Mouse (Mus musculus) urinary bladder, postnatal 4 days (tissue): ENCODE measurements around the gene Mtfr2.

ENCODE experiments used
- DNase-seq, 2 experiments: peaks; one replicate each; pipeline ENCODE4 v3.0.0; 2021 to 2022; ENCODE audit warnings: low spot score in 2 of 2

Gene Mtfr2

DNA sequence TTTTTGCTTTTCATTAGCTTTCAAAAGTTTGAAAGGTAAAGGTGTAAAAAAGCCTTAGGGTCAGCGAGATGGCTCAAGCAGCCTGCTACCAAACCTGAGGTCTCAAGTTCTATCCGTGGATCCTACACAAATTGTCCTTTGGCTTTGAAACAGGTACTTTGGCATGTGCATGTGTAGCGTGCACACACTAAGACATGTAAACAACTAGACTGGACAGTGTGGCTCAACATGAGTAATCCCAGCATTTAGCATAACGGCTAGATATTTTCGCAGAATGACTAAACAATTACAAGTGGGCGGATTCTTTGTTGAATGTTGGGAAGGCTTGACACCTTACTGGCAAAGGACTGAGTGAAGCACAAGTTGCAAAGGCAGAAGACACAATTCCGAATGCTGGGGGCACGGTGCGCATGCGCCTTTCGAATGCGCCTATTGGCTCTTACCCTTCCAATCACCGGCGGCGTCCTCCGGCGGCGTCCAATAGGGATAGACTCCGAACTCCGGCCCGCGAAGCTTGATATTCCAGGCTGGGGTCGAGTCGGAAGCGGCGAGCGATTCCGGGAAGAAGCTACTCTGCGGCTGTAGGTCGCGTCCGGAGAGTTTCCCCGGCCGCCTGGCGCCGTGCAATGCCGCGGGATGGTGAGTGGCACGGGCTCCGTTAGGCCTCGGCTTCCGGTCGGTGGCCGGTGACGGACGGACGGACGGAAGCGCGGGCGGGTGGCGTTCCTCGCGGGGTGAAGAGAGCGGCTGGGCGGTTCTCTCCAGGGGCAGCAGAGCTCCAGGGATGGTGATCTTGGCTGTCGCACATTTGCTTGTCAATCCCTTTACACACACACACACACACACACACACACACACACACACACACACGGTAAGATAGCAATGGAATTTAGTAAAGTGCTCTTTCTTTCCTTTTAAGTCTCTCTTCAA lies at the start of gene Mtfr2:
TSS of gene Mtfr2 (plus strand) at position 486 of the 930 bp plus-strand sequence.
- peak; percentile 87 to 94 for DNase-seq

DNA sequence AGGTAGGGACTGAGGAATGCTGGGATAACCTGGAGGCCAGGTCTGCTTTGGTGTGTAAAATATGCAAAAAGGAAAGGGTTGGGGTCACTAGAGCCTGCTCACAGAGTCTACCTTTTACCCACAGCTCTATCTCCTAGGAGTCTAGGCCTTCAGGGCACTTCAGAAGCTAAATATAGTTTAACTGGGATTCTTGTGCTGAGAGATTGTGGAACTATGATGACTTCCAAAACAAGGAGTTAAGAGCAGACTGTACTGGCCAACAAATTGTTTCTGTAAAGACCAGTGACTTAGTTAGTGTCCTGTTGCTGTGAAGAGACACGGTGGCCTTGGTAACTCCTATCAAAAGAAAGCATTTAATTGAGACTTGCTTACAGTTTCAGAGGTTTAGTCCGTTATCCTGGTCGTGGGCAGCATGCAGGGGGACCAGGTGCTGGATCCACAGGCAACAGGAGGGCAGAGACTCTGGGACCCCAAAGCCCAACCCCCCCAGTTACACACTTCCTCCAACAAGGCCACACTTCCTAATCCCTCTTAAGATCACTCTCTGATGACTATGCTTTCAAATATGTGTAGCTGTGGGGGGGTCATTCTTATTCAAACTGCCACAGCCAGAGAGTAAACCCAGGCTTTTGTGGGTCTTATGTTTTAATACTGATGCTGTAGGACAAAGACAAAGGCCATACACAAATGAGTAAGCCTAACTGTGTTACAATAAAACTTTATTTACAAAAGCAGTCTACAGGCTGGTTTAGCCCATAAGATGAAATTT lies 49.2 kb upstream of the Mtfr2 start:
- DNase-seq: no peak

DNA sequence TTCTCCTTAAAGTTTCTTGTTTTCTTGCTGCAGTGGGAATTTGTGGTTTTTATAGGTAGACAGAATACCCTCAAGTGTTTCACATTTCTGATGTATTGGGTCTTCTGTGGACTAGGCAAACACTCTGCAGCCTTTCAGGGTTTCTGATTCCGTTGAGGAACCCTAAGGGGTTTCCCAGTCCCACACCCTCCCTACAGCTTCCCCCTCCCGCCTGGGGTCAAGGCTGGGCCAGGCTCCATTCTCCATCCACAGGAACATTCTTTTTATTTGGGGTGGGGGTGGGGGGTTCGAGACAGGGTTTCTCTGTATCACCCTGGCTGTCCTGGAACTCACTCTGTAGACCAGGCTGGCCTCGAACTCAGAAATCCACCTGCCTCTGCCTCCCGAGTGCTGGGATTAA lies 48.5 kb upstream of the Mtfr2 start:
- no peak for DNase-seq

DNA sequence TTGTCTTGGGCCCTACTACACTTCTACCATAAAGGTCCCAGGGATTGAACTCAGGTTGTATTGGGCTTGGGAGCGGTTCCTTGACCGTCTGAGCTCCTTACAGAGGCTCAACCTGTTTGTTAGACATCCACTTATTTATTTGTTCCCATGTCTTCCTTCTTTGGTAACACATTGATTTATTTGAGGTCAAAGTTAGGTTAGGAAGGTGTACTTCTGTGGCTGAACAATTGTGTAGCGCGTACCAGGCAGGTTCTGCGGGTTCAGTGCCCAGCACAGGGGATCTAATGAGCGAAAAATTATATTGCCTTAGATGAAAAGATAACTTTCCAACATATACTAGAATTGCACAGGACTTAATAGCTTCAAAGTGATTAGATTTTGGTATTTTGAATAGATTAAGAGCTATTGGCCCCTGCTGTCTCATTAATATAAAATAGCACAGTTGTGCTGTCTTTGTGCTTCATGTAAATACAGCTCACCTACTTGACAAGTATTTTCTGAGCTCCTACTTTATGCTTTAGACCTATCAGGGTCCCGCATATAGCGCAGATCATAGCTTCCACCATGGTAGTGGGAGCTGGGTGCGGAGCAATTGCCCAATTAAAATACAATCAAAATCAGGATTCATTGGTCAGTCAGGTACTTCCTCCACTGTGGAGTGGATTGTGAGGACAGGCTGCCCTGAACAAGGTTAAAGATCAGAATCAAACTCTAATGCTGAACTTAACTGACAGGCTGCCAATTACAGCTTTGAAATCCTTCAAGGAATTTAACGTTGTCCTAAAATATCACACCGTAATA lies 36.4 kb upstream of the Mtfr2 start:
- DNase-seq: no peak

DNA sequence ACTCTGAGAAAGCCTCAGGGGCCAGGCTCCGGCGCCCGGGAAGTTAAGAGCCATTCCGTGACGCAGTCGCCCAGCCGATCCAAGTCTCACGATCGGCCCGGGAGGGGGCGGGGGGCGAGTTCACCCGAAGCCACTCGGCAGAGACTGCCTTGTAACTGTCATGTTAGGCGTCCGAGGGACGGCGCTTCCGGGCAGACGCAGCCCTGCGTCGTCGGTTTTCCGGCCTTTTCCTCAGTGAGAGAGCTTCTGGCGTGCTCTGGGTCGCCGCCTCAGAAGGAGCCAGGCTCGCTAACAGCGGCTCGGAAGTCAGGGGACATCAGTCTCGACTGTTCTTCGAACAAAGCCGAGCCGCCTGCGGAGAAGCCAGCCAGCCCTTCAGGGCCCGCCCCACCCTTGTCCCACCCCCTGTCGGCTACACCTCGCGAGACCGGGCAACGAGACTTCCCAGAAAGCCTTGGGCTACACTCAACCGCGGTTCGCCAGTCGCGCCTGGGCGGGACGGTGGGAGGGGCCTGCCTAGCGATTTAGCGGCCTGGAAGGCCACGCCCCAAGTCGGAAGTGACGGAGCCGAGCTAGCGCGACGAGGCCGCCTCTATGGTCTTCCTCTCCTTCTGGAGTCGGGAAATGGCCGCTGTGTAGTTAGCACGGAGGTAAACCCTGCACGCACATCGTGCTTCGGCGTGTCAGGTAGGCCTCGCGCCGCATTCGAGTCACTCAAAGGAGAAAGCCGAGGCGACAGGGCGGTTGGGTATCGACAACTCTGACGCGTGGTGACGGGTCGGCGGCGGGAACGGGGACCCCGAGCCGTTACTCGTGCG lies 35.4 kb upstream of the Mtfr2 start, which contains the start of gene Bclaf1:
TSS of gene Bclaf1 (plus strand) at position 552 of the 818 bp plus-strand sequence.
- peak; percentile 100 for DNase-seq

DNA sequence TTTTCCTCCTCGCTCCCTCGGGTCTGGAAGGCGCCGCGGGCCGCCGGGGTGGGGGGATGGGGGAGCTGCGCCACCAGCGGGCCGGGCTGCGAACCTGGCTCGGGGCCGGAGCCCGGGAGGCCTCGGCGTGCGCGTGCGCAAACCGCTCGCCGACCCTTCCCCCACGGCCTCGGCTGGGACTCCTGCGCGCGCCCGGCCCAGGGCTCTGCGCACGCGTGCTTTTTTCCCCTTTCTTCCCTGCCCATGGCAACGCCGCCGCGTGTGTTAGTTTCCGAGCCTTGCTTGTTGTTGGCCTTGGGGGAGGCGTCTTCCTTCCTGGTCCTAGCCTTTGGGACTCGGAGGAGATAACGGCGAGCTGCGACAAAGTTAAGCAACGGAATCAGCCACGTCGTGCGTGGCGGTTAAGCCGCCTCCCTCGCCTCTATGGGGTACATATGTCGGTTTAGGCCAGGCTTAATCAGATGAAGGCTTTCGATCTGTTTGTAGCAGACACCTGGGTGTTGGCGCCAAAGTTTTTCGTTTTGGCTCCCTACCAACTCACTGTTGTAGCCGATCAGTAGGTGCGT lies 34.8 kb upstream of the Mtfr2 start:
- peak; percentile 87 to 92 for DNase-seq

DNA sequence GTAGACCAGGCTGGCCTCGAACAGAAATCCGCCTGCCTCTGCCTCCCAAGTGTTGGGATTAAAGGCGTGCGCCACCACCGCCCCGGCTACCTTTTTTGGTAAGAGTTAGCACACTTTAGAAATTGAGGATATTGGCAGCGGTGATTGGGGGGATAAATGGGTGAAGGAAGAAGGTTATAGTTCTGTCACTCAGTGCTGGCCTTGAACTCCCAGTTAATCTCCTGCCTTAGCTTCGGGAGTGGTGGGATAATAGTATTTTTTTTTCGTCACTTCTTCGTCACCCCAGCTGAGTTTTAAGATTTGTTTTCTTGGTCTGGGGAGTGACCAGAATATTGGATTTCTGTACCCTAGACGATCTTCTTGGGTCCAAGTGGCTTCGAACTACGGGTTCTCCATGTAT lies 34.1 kb upstream of the Mtfr2 start:
- DNase-seq: no peak

DNA sequence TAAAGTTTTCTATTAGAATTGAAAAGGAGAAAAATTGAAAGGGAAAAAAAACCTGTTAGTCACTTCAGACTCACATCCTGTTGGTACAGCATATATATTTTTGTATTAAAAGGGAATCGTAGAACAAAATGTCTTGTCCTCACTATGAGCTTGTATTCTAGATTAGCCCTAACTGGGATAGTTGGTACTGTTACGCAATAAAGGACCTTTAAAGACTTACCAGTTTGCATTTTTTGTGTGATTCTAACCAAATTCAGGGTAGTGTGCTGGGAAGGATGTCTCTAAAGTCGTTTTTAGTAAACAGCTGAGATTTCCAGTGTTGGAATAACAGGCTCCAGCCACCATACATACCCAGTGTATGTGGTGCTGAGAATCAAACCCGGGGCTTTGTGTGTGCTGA lies 33.6 kb upstream of the Mtfr2 start:
- DNase-seq: no peak

DNA sequence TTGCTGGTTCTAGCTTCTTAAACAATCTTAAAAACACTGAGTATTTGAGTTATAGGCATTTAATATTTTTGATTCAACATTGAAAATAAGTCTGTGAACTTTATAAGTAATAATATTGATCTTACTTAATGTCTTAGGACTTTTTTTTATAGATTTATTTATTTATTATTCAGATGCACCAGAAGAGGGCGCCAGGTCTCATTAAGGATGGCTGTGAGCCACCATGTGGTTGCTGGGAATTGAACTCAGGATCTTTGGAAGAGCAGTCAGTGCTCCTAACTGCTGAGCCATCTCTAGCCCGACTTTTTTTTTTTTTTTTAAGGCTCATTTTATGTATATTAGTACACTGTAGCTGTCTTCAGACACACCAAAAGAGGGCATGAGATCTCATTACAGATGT lies 32.8 kb upstream of the Mtfr2 start:
- DNase-seq: no peak

DNA sequence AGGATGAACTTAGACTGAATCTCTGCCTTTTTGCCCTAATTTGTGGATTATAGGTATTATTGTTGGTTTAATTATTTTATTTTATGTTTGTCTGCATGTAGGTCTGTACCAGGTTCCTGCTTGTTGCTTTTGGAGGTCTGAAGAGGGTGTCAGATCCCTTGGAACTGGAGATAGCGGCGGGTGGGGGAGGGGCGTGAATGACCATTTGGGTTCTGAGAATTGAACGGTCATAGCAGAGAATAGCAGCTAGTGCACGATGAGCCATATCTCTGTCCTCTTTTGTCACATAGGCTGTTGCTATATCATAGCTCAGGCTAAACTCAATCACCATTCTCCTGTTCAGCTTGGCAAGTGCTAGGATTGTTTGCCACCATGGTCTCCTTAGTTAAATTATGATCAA lies 30.1 kb upstream of the Mtfr2 start:
- no peak for DNase-seq

DNA sequence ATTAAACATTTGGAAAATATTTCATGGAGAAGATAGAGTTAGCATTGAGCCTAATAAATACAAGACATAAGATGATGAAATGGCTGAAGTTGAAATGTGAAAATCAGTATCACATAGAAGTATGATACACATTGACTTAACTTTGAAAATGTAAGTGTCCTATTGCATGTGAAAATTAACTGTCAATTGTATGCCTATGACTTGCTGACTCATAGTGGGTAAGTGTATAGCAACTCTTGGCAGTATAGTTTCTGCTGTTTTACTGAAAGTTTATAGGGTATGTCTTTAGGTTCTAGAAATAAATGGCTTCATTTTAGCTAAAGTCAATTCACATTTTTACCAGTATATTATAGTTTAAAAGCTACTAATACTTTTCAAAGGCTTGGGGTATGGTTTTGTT lies 21.3 kb upstream of the Mtfr2 start:
- DNase-seq: no peak

DNA sequence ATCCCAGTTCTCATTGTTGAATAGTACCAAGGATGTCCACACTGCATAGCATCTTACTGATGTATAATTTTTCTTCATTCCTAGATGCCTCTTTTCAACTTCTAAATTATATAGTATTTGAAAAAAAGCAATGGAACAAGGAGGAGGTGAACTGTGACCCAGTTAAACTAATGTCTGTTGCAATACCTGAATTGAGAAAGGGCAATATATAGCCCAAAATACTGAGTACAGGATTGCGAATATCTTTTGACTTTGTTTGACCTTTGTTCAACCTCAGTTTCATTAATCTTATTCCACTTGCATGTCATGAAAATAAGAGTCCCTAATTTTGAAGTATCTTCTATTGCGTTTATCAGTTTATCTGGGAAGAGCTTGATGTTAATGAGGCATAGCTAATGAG lies 16.3 kb upstream of the Mtfr2 start:
- DNase-seq: no peak

DNA sequence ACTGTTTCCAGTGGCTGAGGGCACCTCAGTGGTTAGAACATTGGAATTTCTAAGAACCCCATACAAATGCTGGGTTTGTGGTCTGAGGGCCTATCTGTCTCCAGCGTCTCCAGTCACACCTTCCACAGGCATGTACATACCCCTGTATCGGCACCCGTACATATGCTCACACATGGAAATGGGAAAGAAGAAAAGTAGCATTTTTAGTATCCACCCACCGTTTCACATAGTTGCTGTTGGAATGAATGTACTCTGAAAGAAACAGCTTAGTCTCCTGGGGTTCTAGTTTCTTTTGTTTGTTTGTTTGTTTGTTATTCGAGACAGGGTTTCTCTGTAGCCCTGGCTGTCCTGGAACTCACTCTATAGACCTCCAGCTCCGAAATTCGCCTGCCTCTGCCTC lies 9.7 kb upstream of the Mtfr2 start:
- DNase-seq: no peak

DNA sequence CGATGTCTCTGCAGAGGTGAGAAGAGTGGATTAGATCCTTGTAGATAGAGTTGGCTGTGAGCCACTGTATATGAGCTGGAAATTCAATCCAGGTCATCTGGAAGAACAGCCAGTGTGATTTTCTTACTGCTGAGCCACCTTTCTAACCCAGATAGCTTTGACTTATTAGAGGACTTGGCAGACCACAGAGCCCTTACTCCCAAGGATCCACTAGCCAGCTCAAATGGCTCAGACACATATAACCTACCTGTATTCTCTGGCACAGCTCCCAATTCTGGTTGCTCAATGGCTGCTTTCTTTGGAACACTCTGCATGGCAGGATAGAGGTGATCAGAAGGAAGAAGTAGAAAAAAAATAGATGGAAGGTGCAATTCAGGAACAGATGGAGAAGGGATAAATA lies 1.8 kb upstream of the Mtfr2 start:
- DNase-seq: no peak

DNA sequence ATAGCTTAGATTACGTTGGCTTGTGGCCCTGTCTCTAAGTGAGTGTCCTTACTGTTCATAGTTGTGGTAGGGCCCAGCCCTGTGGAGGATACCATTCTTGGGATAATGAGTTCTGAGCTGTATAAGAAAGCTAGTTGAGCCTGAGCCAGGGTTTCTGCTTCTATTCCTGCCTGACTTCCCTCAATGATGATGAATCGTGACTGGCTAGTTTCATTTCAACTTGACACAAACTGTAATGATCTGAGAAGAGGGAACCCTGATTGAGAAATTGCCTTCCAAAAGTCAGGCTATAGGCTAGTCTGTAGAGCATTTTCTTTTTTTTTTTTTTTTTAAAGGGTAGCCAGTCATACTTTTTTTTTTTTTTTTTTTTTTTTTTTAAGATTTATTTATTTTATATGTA lies 1.3 kb downstream of the Mtfr2 start:
- no peak for DNase-seq

DNA sequence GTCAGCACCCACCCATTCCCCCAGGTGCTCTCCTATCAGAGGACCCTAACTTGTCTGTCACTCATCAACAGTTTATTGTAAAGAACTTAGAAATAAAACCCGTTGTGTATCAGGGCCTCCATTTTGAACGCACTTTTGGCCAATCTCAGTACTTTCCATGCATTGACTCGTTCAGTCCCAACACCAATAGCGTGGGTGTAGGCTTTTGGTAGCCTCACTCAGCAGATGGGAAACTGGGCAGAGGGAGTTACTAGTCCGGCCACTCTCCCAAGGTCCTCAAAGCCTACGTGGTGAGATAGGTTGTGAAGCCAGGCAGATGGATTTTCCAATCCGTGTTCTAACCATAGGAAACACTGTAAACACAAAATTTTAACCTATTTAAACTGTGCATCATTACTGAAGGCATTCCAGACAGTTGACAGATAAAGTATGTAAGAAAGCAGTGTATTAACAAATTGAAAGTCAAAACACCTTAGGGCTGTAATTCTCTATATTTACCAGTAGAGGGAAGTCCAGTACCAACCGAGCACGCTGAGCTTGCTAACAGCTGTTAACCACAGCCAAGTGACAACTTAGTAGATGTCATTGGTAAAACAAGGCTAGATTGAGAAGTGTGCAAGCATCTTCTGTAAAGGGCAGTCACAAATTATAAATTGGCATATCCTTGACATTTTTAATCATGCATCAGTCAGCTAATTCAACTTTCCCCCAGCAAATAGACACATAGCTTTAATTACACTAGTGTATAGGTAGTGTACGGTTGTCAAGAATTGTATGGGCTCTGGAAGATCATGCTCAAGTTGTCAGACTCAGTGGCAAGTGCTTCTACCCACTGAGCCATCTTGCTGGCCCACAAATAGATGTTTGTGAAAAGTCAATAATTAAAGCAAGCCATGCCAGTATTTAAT lies 14.2 kb downstream of the Mtfr2 start:
- no peak for DNase-seq

DNA sequence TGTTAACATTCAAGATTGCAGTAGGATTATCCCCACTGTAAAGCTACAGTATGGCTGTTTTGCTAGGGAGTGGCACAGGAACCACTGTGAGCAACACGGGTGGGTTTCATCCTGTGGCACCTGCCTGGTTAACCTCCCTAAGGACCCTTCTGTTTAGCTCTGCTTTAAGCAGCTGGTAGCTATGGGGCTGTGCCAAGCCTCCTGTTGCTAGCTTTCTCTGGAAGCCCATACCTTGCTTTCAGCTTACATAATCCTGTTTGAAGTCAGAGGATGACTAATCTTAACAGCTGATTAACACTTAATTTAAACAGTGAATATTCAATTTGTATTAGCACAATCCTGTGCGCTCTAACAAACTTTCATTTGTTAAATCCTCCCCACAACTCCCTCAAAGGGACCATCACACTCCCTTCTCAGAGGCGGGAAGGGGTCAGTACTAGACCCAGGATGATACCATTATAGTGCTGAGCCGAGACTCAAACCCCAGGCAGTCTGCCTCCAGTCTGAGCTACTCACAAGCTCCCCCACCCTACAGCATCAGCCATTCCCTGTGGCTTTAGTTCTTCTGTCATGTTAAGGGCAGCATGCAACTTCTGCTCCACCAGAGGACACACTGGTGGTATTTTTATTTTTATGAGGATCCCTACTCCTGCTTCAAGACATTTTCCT lies 15.0 kb downstream of the Mtfr2 start:
- DNase-seq: no peak

DNA sequence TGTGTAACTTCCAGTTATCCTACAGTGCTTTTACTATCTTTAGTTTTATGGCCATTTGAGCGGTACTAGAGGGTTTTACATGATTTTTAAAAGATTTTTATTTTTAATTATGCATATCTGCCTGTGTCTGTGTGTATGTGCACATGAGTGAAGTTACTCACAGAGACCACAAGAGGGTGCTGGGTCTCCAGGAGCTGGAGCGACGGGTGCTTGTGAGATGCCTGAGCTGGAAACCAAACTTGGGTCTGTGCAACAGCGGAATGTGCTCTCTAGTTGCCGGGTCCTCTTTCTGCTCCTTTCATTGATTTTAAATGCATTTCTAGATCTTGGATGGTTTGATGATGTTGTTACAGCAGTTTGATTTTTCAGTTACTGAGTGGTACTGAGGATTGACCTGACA lies 24.5 kb downstream of the Mtfr2 start:
- no peak for DNase-seq

DNA sequence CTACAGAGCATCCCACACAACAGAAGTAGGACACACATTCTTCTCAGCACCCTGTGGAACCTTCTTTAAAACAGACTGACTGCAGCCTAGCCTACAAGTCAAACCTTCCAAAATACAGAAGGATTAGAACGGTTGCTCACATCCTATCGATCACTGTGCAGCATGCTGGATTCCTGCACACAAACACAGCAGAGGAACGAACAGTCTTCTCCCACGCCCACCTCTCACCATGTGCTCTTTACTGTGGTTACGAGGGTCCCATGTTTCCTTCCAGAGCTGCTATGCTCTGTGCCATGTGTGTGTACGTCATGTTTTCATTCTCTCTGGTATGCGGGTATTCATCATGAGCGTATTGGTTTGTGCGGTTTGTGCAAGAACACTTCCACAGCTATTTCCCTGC lies 30.1 kb downstream of the Mtfr2 start:
- DNase-seq: no peak
